Mouse (Mus musculus) liver, embryonic 14.5 days (tissue): ENCODE data around the gene Pramef25.
"Not testable (repeated sequence)": the region's sequence is repeated elsewhere in the genome, so short reads cannot be mapped to it uniquely, and the experiment has no call there.

Experiments used
- CTCF ChIP-seq: IDR thresholded peaks from 2 replicates; pipeline ENCODE4 v1.5.1; 2016; ENCODE audit warnings: antibody characterized with exemption, low read depth, control low read depth
- EP300 ChIP-seq: IDR thresholded peaks from 2 replicates; pipeline ENCODE4 v1.6.1; 2016; ENCODE audit warnings: antibody characterized with exemption, low read depth

GRCm38 (mm10) chr4:143950916-143951315, at the start of gene Pramef25:
- TF ChIP-seq CTCF, EP300: not testable (repeated sequence)
